Comparison of ENCODE assay signal across 22 mouse cellular contexts in genomic region chr4:65972395-65972794, GRCm38 (mm10).
DNase-seq lines count a peak whose midpoint lies in the region; ATAC-seq and TF ChIP-seq lines count a peak whose summit lies in the region.
"Had no signal": no experiment of that assay in that cellular context is flagged by ENCODE, and none has a peak within 500 bp of the region (broad histone marks: within the 10 kb centered on the region; RNA-seq: fewer than 3 reads in every experiment).

No protein-coding gene starts in this region.

- peaks cover 10% of the 10 kb centered on the region; the same call in 1 of the 2 replicates for H3K4me1 ChIP-seq in forebrain, embryonic 13.5 days
- H3K4me1 ChIP-seq in forebrain, embryonic 12.5 days, result no peaks in the 10 kb centered on the region
- H3K4me1 ChIP-seq in forebrain, postnatal 0 days (ENCODE audit: insufficient read depth), result no peaks in the 10 kb centered on the region
- H3K4me1 ChIP-seq: embryonic facial prominence, embryonic 13.5 days; hindbrain, embryonic 12.5 days; hindbrain, embryonic 15.5 days had no signal

- H3K27me3 ChIP-seq in forebrain, embryonic 13.5 days, result no peaks in the 10 kb centered on the region
- no peaks in the 10 kb centered on the region for H3K27me3 ChIP-seq in forebrain, embryonic 12.5 days
- H3K27me3 ChIP-seq in forebrain, postnatal 0 days (ENCODE audit: insufficient read depth, low read length), result no peaks in the 10 kb centered on the region
- H3K27me3 ChIP-seq: embryonic facial prominence, embryonic 13.5 days; hindbrain, embryonic 12.5 days; hindbrain, embryonic 15.5 days had no signal

- no peaks in the 10 kb centered on the region for H3K9me3 ChIP-seq in forebrain, embryonic 13.5 days (replicated peaks)
- H3K9me3 ChIP-seq in forebrain, embryonic 12.5 days, result no peaks in the 10 kb centered on the region
- H3K9me3 ChIP-seq in forebrain, postnatal 0 days (ENCODE audit: low read length), result no peaks in the 10 kb centered on the region
- H3K9me3 ChIP-seq: embryonic facial prominence, embryonic 13.5 days; hindbrain, embryonic 12.5 days; hindbrain, embryonic 15.5 days had no signal

- no peaks in the 10 kb centered on the region for H3K36me3 ChIP-seq in forebrain, embryonic 13.5 days (ENCODE audit: poor library complexity, severe bottlenecking)
- H3K36me3 ChIP-seq in forebrain, embryonic 12.5 days (replicated peaks), result no peaks in the 10 kb centered on the region
- H3K36me3 ChIP-seq in forebrain, postnatal 0 days (ENCODE audit: insufficient read depth), result no peaks in the 10 kb centered on the region
- H3K36me3 ChIP-seq: embryonic facial prominence, embryonic 13.5 days; hindbrain, embryonic 12.5 days; hindbrain, embryonic 15.5 days had no signal

- no peak overlapping the region for H3K27ac ChIP-seq in forebrain, embryonic 13.5 days
- H3K27ac ChIP-seq in forebrain, embryonic 12.5 days, result no peak overlapping the region
- H3K27ac ChIP-seq in forebrain, postnatal 0 days (ENCODE audit: low read depth, low read length), result no peak overlapping the region
- H3K27ac ChIP-seq: embryonic facial prominence, embryonic 13.5 days; gastrocnemius, adult 2 months; hindbrain, embryonic 12.5 days; hindbrain, embryonic 15.5 days had no signal

- H3K9ac ChIP-seq in forebrain, embryonic 13.5 days, result no peak overlapping the region
- H3K9ac ChIP-seq in forebrain, embryonic 12.5 days, result no peak overlapping the region
- no peak overlapping the region for H3K9ac ChIP-seq in forebrain, postnatal 0 days
- H3K9ac ChIP-seq: embryonic facial prominence, embryonic 13.5 days; hindbrain, embryonic 12.5 days; hindbrain, embryonic 15.5 days had no signal

- H3K4me3 ChIP-seq in forebrain, embryonic 13.5 days, result no peak overlapping the region
- no peak overlapping the region for H3K4me3 ChIP-seq in forebrain, embryonic 12.5 days (replicated peaks)
- no peak overlapping the region for H3K4me3 ChIP-seq in forebrain, postnatal 0 days (ENCODE audit: low read depth, low read length)
- H3K4me3 ChIP-seq: embryonic facial prominence, embryonic 13.5 days; erythroblast, embryonic 14.5 days; gastrocnemius, adult 2 months; hindbrain, embryonic 12.5 days; hindbrain, embryonic 15.5 days had no signal

- peak; percentile 40 to 49 for DNase-seq in cerebellum, postnatal 10 days
- no peak for DNase-seq in cerebellum, adult 9-11 months
- peak; percentile 5 for DNase-seq in right cerebral cortex, postnatal 14 days
- no peak for DNase-seq in right cerebral cortex, adult 2 months (ENCODE audit: low spot score in 2 of 2)
- no peak for DNase-seq in forebrain, postnatal 0 days
- DNase-seq in ovary, postnatal 14 days (ENCODE audit: low spot score), result no peak
- DNase-seq: adrenal gland, adult 8-10 months; adrenal gland, postnatal 36 days; cerebellum, postnatal 36 days; gastrocnemius, adult 2 months; gastrocnemius, postnatal 14 days; heart, adult 11 months; kidney, adult 2 months had no signal

- no peak overlapping the region for H3K4me2 ChIP-seq in forebrain, embryonic 13.5 days
- H3K4me2 ChIP-seq in forebrain, embryonic 12.5 days, result no peak overlapping the region
- H3K4me2 ChIP-seq in forebrain, postnatal 0 days (ENCODE audit: low read depth), result no peak overlapping the region
- H3K4me2 ChIP-seq: embryonic facial prominence, embryonic 13.5 days; heart, embryonic 11.5 days; hindbrain, embryonic 12.5 days; hindbrain, embryonic 15.5 days had no signal

- TF ChIP-seq CTCF in forebrain, postnatal 0 days (IDR thresholded peaks at IDR 0.05; ENCODE audit: low read depth), result no peak

- WGBS in forebrain, embryonic 13.5 days, result 75% methylated on average over 1 of the region's 1 CpGs
- WGBS in forebrain, embryonic 12.5 days, result 81% methylated on average over 1 of the region's 1 CpGs
- WGBS in forebrain, postnatal 0 days, result 68% methylated on average over 1 of the region's 1 CpGs

- ATAC-seq in forebrain, embryonic 13.5 days, result peak; percentile 48; the same call in 1 of the 2 replicates
- ATAC-seq in forebrain, embryonic 12.5 days (ENCODE audit: low FRiP score), result no peak
- peak; percentile 83 for ATAC-seq in forebrain, postnatal 0 days
- ATAC-seq: CD4-positive, CD25-positive, alpha-beta regulatory T cell, adult 4 months; intestine, postnatal 0 days had no signal

Comparison
In these comparisons a context has a peak if more than half of its experiments do, and no peak if none do; other contexts are left out.
1. DNase-seq: peak in cerebellum, postnatal 10 days (2 of 2) and right cerebral cortex, postnatal 14 days (single experiment); none in cerebellum, adult 9-11 months (single experiment), right cerebral cortex, adult 2 months (0 of 2), forebrain, postnatal 0 days (single experiment) and ovary, postnatal 14 days (single experiment).